Mouse (Mus musculus) heart, postnatal 0 days (tissue): ENCODE data around the gene Sprr2a2. TPM values are rescaled to one million over a fixed set of nuclear protein-coding genes. Genes with fewer than 3 reads are reported as not detected.
"Not testable (repeated sequence)": the region's sequence is repeated elsewhere in the genome, so short reads cannot be mapped to it uniquely, and the experiment has no call there.

Experiments
- ATAC-seq: fragments of 200-750 bp; cut with Nextera tagmentation; 2 replicates; pipeline ENCODE4 v1.8.0; 2017; ENCODE audit warnings: low read depth, moderate number of reproducible peaks, moderate library complexity; ENCODE audit not compliant: insufficient read depth
- DNase-seq: peaks from one replicate; pipeline ENCODE4 v3.0.0-alpha.2; 2016; ENCODE audit warnings: low spot score
- H3K27ac ChIP-seq: fragments of 300-500 bp; sonication (generic); 2 replicates; pipeline ENCODE4 v1.5.1; 2014; ENCODE audit warnings: low read depth, mild to moderate bottlenecking
- H3K27me3 ChIP-seq: fragments of 300-500 bp; sonication (generic); 2 replicates; pipeline ENCODE4 v1.6.1; 2014; ENCODE audit warnings: low read length, mixed read lengths; ENCODE audit not compliant: control insufficient read depth, insufficient read depth
- H3K36me3 ChIP-seq: fragments of 300-500 bp; sonication (generic); replicated peaks from 2 replicates; pipeline ENCODE4 v1.6.1; 2014; ENCODE audit warnings: low read length, mixed read lengths; ENCODE audit not compliant: control insufficient read depth, insufficient read depth
- H3K4me1 ChIP-seq: fragments of 300-500 bp; sonication (generic); 2 replicates; pipeline ENCODE4 v1.6.1; 2014; ENCODE audit warnings: antibody characterized with exemption; ENCODE audit not compliant: control insufficient read depth, insufficient read depth
- H3K4me2 ChIP-seq: fragments of 300-500 bp; sonication (generic); 2 replicates; pipeline ENCODE4 v1.6.1; 2014; ENCODE audit warnings: low read depth, mild to moderate bottlenecking, low read length, moderate library complexity
- H3K4me3 ChIP-seq: fragments of 300-500 bp; sonication (generic); 2 replicates; pipeline ENCODE4 v1.5.1; 2014; ENCODE audit warnings: low read depth, low read length
- H3K9ac ChIP-seq: fragments of 300-500 bp; sonication (generic); replicated peaks from 2 replicates; pipeline ENCODE4 v1.6.1; 2014; ENCODE audit warnings: low read depth, low read length, mixed read lengths
- H3K9me3 ChIP-seq: fragments of 300-500 bp; sonication (generic); replicated peaks from 2 replicates; pipeline ENCODE4 v1.6.1; 2016; ENCODE audit warnings: low read length; ENCODE audit not compliant: control insufficient read depth
- WGBS: fragments of 180-500 bp; shearing (Covaris S2); extraction: QIAGEN DNeasy Blood & Tissue Kit; methylation state at CpG from one replicate; pipeline ENCODE4 v1.1.7; 2014; 5-methylcytosine and 5-hydroxymethylcytosine counted together
- polyA plus RNA-seq: library from polyadenylated mRNA; unstranded; fragments of >200 nt; fragmentation: Nextera tagmentation; extraction: Ambion mirVana; gene quantifications from 2 replicates; pipeline ENCODE4 v1.2.1, GENCODE M21; 2015
- total RNA-seq: library from RNA; depleted of rRNA; stranded (reverse); fragments of >200 nt; gene quantifications from 2 replicates; pipeline ENCODE4 v1.2.3, GENCODE M21; 2014; ENCODE audit warnings: low replicate concordance

Sprr2a2 gene
- total and polyA plus RNA-seq, 2 experiments from 2014 or later, result 12.1 to 38.9 TPM

DNA sequence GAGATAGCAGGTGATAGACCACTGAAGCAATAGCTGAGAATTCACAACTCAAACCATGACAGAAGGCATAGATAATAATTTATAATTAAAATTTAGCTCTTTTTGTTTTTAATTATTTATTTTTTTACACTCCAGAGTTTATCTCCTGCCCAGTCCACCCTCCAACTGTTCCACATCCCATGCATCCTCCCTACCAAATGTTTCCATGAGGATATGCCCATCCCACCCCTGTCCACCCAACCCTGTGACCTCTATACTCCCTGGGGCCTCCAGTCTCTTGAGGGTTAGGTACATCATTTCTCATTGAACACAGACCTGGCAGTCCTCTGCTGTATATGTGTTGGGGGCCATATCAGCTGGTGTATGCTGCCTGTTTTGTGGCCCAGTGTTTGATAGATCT, 8.0 kb downstream of the Sprr2a2 start:
- not testable (repeated sequence) for H3K9me3 ChIP-seq, DNase-seq, H3K27me3 ChIP-seq, H3K36me3 ChIP-seq, ATAC-seq, H3K4me2 ChIP-seq, H3K4me1 ChIP-seq, H3K9ac ChIP-seq, H3K27ac ChIP-seq, H3K4me3 ChIP-seq

DNA sequence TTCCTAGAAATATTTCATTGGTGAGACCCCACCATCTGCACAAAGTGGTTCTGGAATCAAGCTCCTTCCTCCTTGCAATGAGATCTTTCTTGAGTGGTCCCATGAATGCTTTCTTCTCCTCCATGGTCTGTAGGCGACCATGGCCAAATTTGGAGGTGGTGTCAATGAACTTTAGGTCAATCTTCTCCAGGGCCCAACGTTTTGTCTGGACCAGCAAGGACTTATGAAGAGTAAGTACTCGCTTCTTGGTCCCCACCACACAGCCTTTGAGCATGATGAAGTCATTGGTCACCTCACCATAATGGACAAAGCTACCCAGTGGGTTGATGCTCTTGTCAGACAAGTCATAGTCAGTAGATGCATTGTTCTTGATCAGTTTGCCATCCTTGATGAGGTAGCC, 11.7 kb downstream of the Sprr2a2 start:
- H3K27ac ChIP-seq, H3K4me1 ChIP-seq, H3K4me3 ChIP-seq, H3K36me3 ChIP-seq, H3K4me2 ChIP-seq, DNase-seq, H3K9me3 ChIP-seq, H3K9ac ChIP-seq, ATAC-seq, H3K27me3 ChIP-seq: not testable (repeated sequence)
- 62% methylated on average over 3 of the region's 3 CpGs for WGBS

- H3K9ac ChIP-seq, DNase-seq, ATAC-seq, H3K4me3 ChIP-seq, H3K4me1 ChIP-seq, H3K4me2 ChIP-seq, H3K36me3 ChIP-seq, H3K9me3 ChIP-seq, H3K27ac ChIP-seq, H3K27me3 ChIP-seq: not testable (repeated sequence)
- no CpG with 5 or more reads among the region's 5 CpGs for WGBS
Observed at GRCm38 (mm10) chr3:92236463-92237189, 20.9 kb downstream of the Sprr2a2 start.

GRCm38 (mm10) chr3:92238736-92239135, 23.0 kb downstream of the Sprr2a2 start:
- H3K27me3 ChIP-seq, H3K9me3 ChIP-seq, H3K36me3 ChIP-seq, DNase-seq, H3K4me2 ChIP-seq, H3K4me1 ChIP-seq, H3K4me3 ChIP-seq, H3K27ac ChIP-seq, H3K9ac ChIP-seq, ATAC-seq: not testable (repeated sequence)

GRCm38 (mm10) chr3:92239197-92239596, 23.5 kb downstream of the Sprr2a2 start:
- H3K4me3 ChIP-seq, H3K4me2 ChIP-seq, DNase-seq, ATAC-seq, H3K27me3 ChIP-seq, H3K27ac ChIP-seq, H3K9me3 ChIP-seq, H3K4me1 ChIP-seq, H3K36me3 ChIP-seq, H3K9ac ChIP-seq: not testable (repeated sequence)
- WGBS, result no CpG with 5 or more reads among the region's 1 CpGs

DNA sequence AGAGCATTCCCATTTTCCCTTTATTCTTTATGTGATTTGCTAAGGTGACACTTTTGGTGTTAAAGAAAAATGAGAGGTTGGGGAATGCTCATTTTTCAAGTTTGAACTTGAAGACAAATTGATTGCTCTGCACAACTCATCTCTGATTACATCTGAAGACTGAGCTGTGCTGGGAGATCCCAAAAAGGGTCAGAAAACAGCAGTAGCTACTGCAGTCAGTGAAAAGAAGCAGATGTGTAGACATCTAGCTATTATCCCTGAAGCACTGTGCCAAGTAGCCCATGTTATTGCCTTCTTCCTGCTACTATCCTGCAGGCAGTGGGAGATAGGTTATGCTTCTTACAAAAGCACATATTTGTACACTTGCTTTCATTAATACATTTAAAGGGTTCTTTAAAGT, 29.1 kb downstream of the Sprr2a2 start:
- H3K4me1 ChIP-seq, H3K27ac ChIP-seq, H3K36me3 ChIP-seq, H3K9me3 ChIP-seq, H3K4me2 ChIP-seq, DNase-seq, H3K27me3 ChIP-seq, H3K4me3 ChIP-seq, ATAC-seq, H3K9ac ChIP-seq: not testable (repeated sequence)

GRCm38 (mm10) chr3:92246245-92246644, 30.5 kb downstream of the Sprr2a2 start:
- not testable (repeated sequence) for H3K27ac ChIP-seq, H3K9ac ChIP-seq, H3K4me2 ChIP-seq, H3K36me3 ChIP-seq, H3K9me3 ChIP-seq, H3K4me3 ChIP-seq, H3K27me3 ChIP-seq, DNase-seq, H3K4me1 ChIP-seq
- ATAC-seq, result peak; percentile 29
- no CpG with 5 or more reads among the region's 10 CpGs for WGBS

- H3K36me3 ChIP-seq, ATAC-seq, H3K27ac ChIP-seq, H3K9me3 ChIP-seq, H3K9ac ChIP-seq, H3K27me3 ChIP-seq, H3K4me3 ChIP-seq, DNase-seq, H3K4me1 ChIP-seq, H3K4me2 ChIP-seq: not testable (repeated sequence)
Observed at GRCm38 (mm10) chr3:92248494-92248893, 32.8 kb downstream of the Sprr2a2 start.

GRCm38 (mm10) chr3:92250450-92250849, 34.7 kb downstream of the Sprr2a2 start:
- H3K9ac ChIP-seq, H3K4me3 ChIP-seq, H3K27ac ChIP-seq, H3K36me3 ChIP-seq, H3K4me1 ChIP-seq, H3K27me3 ChIP-seq, H3K9me3 ChIP-seq, DNase-seq, H3K4me2 ChIP-seq: not testable (repeated sequence)
- ATAC-seq, result 0 out of 2 replicates have a peak, but pooled peaks have one; percentile 31
- WGBS, result 86% methylated on average over 1 of the region's 2 CpGs
